Mouse (Mus musculus) thymus, adult 2 months (tissue): ENCODE results near the gene Rfxank.

Experiments used
- CTCF ChIP-seq: fragments of 200-500 bp; IDR thresholded peaks from 2 replicates; pipeline ENCODE4 v1.5.1; 2012; ENCODE audit warnings: mild to moderate bottlenecking, control low read depth, low read length, moderate library complexity, borderline replicate concordance; ENCODE audit not compliant: control insufficient read depth, poor library complexity, insufficient read depth; ENCODE audit errors: extremely low read depth
- POLR2A ChIP-seq: fragments of 200-500 bp; IDR thresholded peaks from 2 replicates; pipeline ENCODE4 v1.6.1; 2012; ENCODE audit warnings: mild to moderate bottlenecking, low read length, control low read depth, moderate library complexity; ENCODE audit not compliant: control insufficient read depth, poor library complexity, insufficient read depth; ENCODE audit errors: extremely low read depth

DNA sequence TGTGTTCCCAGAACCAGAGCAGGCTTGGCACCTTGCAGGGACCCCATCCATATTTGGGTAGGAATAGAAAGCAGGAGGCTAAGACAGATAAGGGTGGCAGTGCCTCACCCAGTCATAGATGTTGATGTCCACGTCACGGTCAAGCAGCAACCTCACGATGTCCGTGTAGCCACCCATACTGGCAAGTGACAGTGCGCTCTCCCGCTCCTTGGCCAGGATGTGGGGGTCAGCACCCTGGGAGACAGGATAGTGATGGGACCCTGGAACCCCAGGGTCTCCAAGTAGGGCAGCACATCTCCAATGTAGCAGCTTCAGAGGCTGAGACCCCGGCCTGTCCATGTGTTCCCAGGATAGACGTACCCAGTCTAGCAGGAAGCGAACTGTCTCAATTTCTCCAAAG lies 4.0 kb downstream of the Rfxank start:
- TF ChIP-seq CTCF = no peak
- no peak for TF ChIP-seq POLR2A
